Mouse (Mus musculus) kidney, adult 2 months (tissue): ENCODE measurements around the gene 4930595D18Rik. TPM values are rescaled to one million over a fixed set of nuclear protein-coding genes. Genes with fewer than 3 reads are reported as not detected.

Experiments used
- DNase-seq: peaks from one replicate; pipeline ENCODE4 v3.0.0; 2021
- H3K27ac ChIP-seq: fragments of 200-500 bp; 2 replicates; pipeline ENCODE4 v1.5.1; 2012; ENCODE audit warnings: low read depth, low read length, control low read depth, inconsistent platforms; ENCODE audit not compliant: insufficient read depth
- H3K27me3 ChIP-seq: fragments of 200-500 bp; replicated peaks from 2 replicates; pipeline ENCODE4 v1.6.1; 2012; ENCODE audit warnings: mild to moderate bottlenecking, moderate library complexity, low read length, inconsistent platforms; ENCODE audit not compliant: control insufficient read depth, insufficient read depth
- H3K36me3 ChIP-seq: fragments of 200-500 bp; 2 replicates; pipeline ENCODE4 v1.6.1; 2012; ENCODE audit warnings: mild to moderate bottlenecking, moderate library complexity, low read length, inconsistent platforms; ENCODE audit not compliant: control insufficient read depth, insufficient read depth
- H3K4me1 ChIP-seq: fragments of 200-500 bp; 2 replicates; pipeline ENCODE4 v1.6.1; 2011; ENCODE audit warnings: low read length; ENCODE audit not compliant: control insufficient read depth, insufficient read depth
- H3K4me3 ChIP-seq: fragments of 200-500 bp; 2 replicates; pipeline ENCODE4 v1.5.1; 2011; ENCODE audit warnings: mild to moderate bottlenecking, low read depth, low read length, control low read depth; ENCODE audit not compliant: insufficient read depth
- CTCF ChIP-seq: fragments of 200-500 bp; conservative IDR thresholded peaks from 2 replicates; pipeline ENCODE4 v1.5.1; 2011; ENCODE audit warnings: low read depth, mild to moderate bottlenecking, control low read depth, low read length, moderate library complexity, mixed read lengths; ENCODE audit not compliant: insufficient read depth, insufficient read length
- POLR2A ChIP-seq: fragments of 200-500 bp; IDR thresholded peaks from one replicate; pipeline ENCODE4 v1.6.1; 2011; ENCODE audit warnings: low read depth, low read length, control low read depth
- whole genome bisulfite sequencing: fragments of 180-500 bp; shearing (Covaris S2); methylation state at CpG from one replicate; pipeline ENCODE4 v1.1.7; 2018; 5-methylcytosine and 5-hydroxymethylcytosine counted together
- polyA plus RNA-seq: library from polyadenylated mRNA; depleted of rRNA; stranded (reverse); fragments of >200 nt; gene quantifications from 2 replicates; pipeline ENCODE4 v1.2.3, GENCODE M21; 2012

4930595D18Rik gene
- polyA plus RNA-seq, 1 experiment = not detected

DNA sequence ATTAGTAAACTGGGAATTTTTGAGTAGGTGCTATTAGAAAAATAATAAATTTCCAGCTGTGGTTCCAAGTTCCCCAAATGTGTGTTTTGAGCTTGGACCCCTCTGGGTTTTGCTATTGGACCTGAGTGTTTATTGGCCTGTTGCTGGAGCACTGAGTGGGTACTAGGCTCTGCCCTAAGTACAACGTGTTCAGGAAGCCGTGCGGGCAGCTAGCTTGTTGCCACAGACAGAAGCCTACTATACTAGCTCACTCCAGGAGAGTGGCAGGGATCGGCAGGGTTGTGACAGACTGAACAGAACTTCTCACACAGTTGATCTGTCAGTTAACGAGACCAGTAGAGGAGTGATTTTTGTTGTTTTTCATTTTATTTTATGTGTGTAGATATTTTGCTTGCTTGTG lies 6.1 kb upstream of the 4930595D18Rik start:
- no peaks in the 10 kb centered on the region for H3K36me3 ChIP-seq
- no peak for TF ChIP-seq CTCF
- no peak for TF ChIP-seq POLR2A
- no peaks in the 10 kb centered on the region for H3K4me1 ChIP-seq
- H3K27ac ChIP-seq = no peak overlapping the region
- no peaks in the 10 kb centered on the region for H3K27me3 ChIP-seq
- DNase-seq = no peak
- WGBS = 85% methylated on average over 5 of the region's 5 CpGs
- H3K4me3 ChIP-seq = no peak overlapping the region

- DNase-seq = no peak
- TF ChIP-seq CTCF = no peak
- no peak for TF ChIP-seq POLR2A
- Histone ChIP-seq H3K36me3 (no peaks in the 10 kb centered on the region), H3K4me1 (no peaks in the 10 kb centered on the region), H3K27ac (no peak overlapping the region), H3K4me3 (no peak overlapping the region), H3K27me3 (no peaks in the 10 kb centered on the region)
- 84% methylated on average over 4 of the region's 4 CpGs for WGBS
These were observed 4.0 kb upstream of the 4930595D18Rik start for GRCm38 (mm10) chr12:111188295-111188694.

GRCm38 (mm10) chr12:111186986-111187385 lies 2.7 kb upstream of the 4930595D18Rik start:
- H3K27ac ChIP-seq = no peak overlapping the region
- no peaks in the 10 kb centered on the region for H3K27me3 ChIP-seq
- TF ChIP-seq POLR2A (no peak), CTCF (no peak)
- H3K36me3 ChIP-seq = no peaks in the 10 kb centered on the region
- DNase-seq = no peak
- 83% methylated on average over 3 of the region's 3 CpGs for WGBS
- no peaks in the 10 kb centered on the region for H3K4me1 ChIP-seq
- no peak overlapping the region for H3K4me3 ChIP-seq

GRCm38 (mm10) chr12:111182378-111182777 lies 1.9 kb downstream of the 4930595D18Rik start:
- no peak for TF ChIP-seq CTCF
- TF ChIP-seq POLR2A = no peak
- Histone ChIP-seq H3K36me3 (no peaks in the 10 kb centered on the region), H3K27ac (no peak overlapping the region), H3K4me3 (no peak overlapping the region), H3K4me1 (no peaks in the 10 kb centered on the region), H3K27me3 (no peaks in the 10 kb centered on the region)
- DNase-seq = no peak
- WGBS = 92% methylated on average over 6 of the region's 6 CpGs

- Histone ChIP-seq H3K27me3 (no peaks in the 10 kb centered on the region), H3K36me3 (no peaks in the 10 kb centered on the region), H3K4me3 (no peak overlapping the region), H3K27ac (no peak overlapping the region), H3K4me1 (no peaks in the 10 kb centered on the region)
- DNase-seq = no peak
- TF ChIP-seq CTCF (no peak), POLR2A (no peak)
- WGBS = 73% methylated on average over 5 of the region's 5 CpGs
These were observed 2.4 kb downstream of the 4930595D18Rik start for GRCm38 (mm10) chr12:111181848-111182247.

GRCm38 (mm10) chr12:111178772-111179171 lies 5.5 kb downstream of the 4930595D18Rik start:
- no peaks in the 10 kb centered on the region for H3K36me3 ChIP-seq
- TF ChIP-seq POLR2A = no peak
- no peak for TF ChIP-seq CTCF
- no peak for DNase-seq
- H3K27me3 ChIP-seq = no peaks in the 10 kb centered on the region
- no peak overlapping the region for H3K4me3 ChIP-seq
- no peak overlapping the region for H3K27ac ChIP-seq
- H3K4me1 ChIP-seq = no peaks in the 10 kb centered on the region
- WGBS = 76% methylated on average over 4 of the region's 4 CpGs

DNA sequence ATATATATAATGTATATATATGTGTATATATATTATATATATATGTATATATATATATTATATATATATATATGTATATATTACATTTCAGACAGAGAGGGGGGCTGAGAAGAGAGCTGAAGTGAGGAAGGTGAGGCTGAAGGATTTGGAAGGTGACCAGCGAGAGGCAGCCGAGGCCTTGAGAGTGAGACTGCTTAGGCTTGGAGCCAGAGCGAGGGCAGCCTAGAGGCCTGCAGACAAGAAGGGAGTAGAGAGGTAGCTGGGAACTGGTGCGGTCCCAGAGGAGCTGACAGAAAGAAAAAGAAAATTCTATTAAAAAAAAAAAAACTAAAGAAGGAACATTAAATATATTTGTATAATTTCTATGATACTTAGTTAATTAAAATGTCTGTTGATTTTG lies 15.4 kb downstream of the 4930595D18Rik start:
- WGBS = 79% methylated on average over 4 of the region's 4 CpGs
- H3K27me3 ChIP-seq = no peaks in the 10 kb centered on the region
- peak; percentile 23 for DNase-seq
- TF ChIP-seq POLR2A (no peak), CTCF (no peak)
- peaks cover 3% of the 10 kb centered on the region; the same call in 1 of the 2 replicates for H3K4me1 ChIP-seq
- no peak overlapping the region for H3K4me3 ChIP-seq
- no peaks in the 10 kb centered on the region for H3K36me3 ChIP-seq
- no peak overlapping the region for H3K27ac ChIP-seq
